Mouse (Mus musculus) myocyte (in vitro differentiated cells): ENCODE measurements around the gene Vti1a.

Source experiments
- CEBPB ChIP-seq: IDR thresholded peaks from 2 replicates; pipeline ENCODE4 v1.6.1; 2011; ENCODE audit warnings: mild to moderate bottlenecking, moderate library complexity; ENCODE audit not compliant: poor library complexity, insufficient read depth, severe bottlenecking
- E2F4 ChIP-seq: IDR thresholded peaks from one replicate; pipeline ENCODE4 v1.6.1; 2011; ENCODE audit warnings: mild to moderate bottlenecking, control low read depth, moderate library complexity; ENCODE audit not compliant: insufficient read depth
- MAX ChIP-seq: IDR thresholded peaks from one replicate; pipeline ENCODE4 v1.6.1; 2011; ENCODE audit warnings: low read depth, mild to moderate bottlenecking, control low read depth
- MYOD1 ChIP-seq, 3 experiments: IDR thresholded peaks; one replicate each; pipeline ENCODE4 v1.6.1; 2011; ENCODE audit warnings: control low read depth in 2 of 3, low read depth in 2 of 3, mild to moderate bottlenecking in 2 of 3, moderate library complexity in 1 of 3; ENCODE audit not compliant: insufficient read length in 2 of 3, control insufficient read depth in 1 of 3
- MYOG ChIP-seq, 3 experiments: IDR thresholded peaks; one replicate each; pipeline ENCODE4 v1.6.1; 2011; ENCODE audit warnings: control low read depth in 2 of 3, low read depth in 2 of 3, mild to moderate bottlenecking in 2 of 3; ENCODE audit not compliant: insufficient read length in 2 of 3, control insufficient read depth in 1 of 3, insufficient read depth in 1 of 3
- POLR2A ChIP-seq: IDR thresholded peaks from one replicate; pipeline ENCODE4 v1.6.1; 2011; ENCODE audit warnings: low read depth, mild to moderate bottlenecking, control low read depth, moderate library complexity; ENCODE audit not compliant: insufficient read length
- POLR2AphosphoS2 ChIP-seq: IDR thresholded peaks from one replicate; pipeline ENCODE4 v1.6.1; 2011; ENCODE audit warnings: low read depth, control low read depth; ENCODE audit not compliant: insufficient read length
- REST ChIP-seq: IDR thresholded peaks from one replicate; pipeline ENCODE4 v1.6.1; 2011; ENCODE audit warnings: mild to moderate bottlenecking, control low read depth, moderate library complexity; ENCODE audit not compliant: insufficient read depth, insufficient read length
- SRF ChIP-seq: IDR thresholded peaks from one replicate; pipeline ENCODE4 v1.6.1; 2011; ENCODE audit warnings: low read depth; ENCODE audit not compliant: control insufficient read depth, insufficient read length
- TCF12 ChIP-seq: IDR thresholded peaks from one replicate; pipeline ENCODE4 v1.6.1; 2011; ENCODE audit warnings: mild to moderate bottlenecking, control low read depth; ENCODE audit not compliant: poor library complexity, insufficient read depth, severe bottlenecking
- USF1 ChIP-seq: IDR thresholded peaks from one replicate; pipeline ENCODE4 v1.6.1; 2011; ENCODE audit warnings: low read depth, mild to moderate bottlenecking, control low read depth, moderate library complexity

GRCm38 (mm10) chr19:55668896-55669295 lies 352.8 kb downstream of the Vti1a start:
- TF ChIP-seq MAX (no peak), POLR2A (no peak), E2F4 (no peak), USF1 (no peak), CEBPB (no peak), TCF12 (no peak), POLR2AphosphoS2 (no peak), REST (no peak), MYOG (IDR thresholded peaks at IDR 0.05; ENCODE audit: control insufficient read depth in 1 of 3, insufficient read depth in 1 of 3, insufficient read length in 2 of 3, low read depth in 2 of 3) (no peak), MYOD1 (IDR thresholded peaks at IDR 0.05; ENCODE audit: control insufficient read depth in 1 of 3, insufficient read length in 2 of 3, low read depth in 2 of 3) (no peak), SRF (no peak)
